Mouse (Mus musculus): ENCODE measurements at regions not wholly inside any gene's neighbourhood (a gene's known extent, or its start where the extent isn't known, plus 50 kb on each side); places are given as distances from the start of the nearest gene placed in this dataset.

- Histone ChIP-seq H3K9me3 (no peaks in the 10 kb centered on the region), H3K27ac (replicated peaks) (no peak overlapping the region), H3K4me3 (no peak overlapping the region), H3K4me2 (no peak overlapping the region), H3K9ac (no peak overlapping the region), H3K36me3 (no peaks in the 10 kb centered on the region), H3K4me1 (replicated peaks) (no peaks in the 10 kb centered on the region), H3K27me3 (no peaks in the 10 kb centered on the region)
- ATAC-seq (ENCODE audit: low FRiP score, low read depth) = no peak
Measured at GRCm38 (mm10) chr3:70311055-70311454, 303.6 kb downstream of the Otol1 start.

DNA sequence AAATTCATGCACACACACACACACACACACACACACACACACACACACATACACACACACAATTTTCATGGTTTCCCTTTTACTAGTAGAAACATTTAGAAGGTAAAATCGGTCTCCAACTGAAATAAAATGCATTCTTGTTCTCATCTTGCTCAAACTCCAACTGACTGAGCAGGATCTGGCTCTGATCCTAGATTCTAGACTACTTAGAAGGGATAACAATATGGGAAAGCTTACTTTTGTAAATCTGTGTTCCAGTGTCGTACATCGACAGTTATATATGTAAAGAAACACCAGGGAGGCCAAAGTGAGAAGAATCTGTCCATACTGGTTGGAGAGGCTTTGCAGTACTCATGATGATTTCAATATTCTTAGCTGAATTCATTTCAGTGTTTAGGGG, 304.6 kb downstream of the Otol1 start:
- no peak overlapping the region for H3K4me3 ChIP-seq
- no peaks in the 10 kb centered on the region for H3K9me3 ChIP-seq
- WGBS = 90% methylated on average over 3 of the region's 3 CpGs
- no peaks in the 10 kb centered on the region for H3K36me3 ChIP-seq
- H3K4me1 ChIP-seq (replicated peaks) = no peaks in the 10 kb centered on the region
- no peak for ATAC-seq (ENCODE audit: low FRiP score, low read depth)
- H3K9ac ChIP-seq = no peak overlapping the region
- no peak overlapping the region for H3K27ac ChIP-seq (replicated peaks)
- H3K27me3 ChIP-seq = no peaks in the 10 kb centered on the region
- no peak overlapping the region for H3K4me2 ChIP-seq

DNA sequence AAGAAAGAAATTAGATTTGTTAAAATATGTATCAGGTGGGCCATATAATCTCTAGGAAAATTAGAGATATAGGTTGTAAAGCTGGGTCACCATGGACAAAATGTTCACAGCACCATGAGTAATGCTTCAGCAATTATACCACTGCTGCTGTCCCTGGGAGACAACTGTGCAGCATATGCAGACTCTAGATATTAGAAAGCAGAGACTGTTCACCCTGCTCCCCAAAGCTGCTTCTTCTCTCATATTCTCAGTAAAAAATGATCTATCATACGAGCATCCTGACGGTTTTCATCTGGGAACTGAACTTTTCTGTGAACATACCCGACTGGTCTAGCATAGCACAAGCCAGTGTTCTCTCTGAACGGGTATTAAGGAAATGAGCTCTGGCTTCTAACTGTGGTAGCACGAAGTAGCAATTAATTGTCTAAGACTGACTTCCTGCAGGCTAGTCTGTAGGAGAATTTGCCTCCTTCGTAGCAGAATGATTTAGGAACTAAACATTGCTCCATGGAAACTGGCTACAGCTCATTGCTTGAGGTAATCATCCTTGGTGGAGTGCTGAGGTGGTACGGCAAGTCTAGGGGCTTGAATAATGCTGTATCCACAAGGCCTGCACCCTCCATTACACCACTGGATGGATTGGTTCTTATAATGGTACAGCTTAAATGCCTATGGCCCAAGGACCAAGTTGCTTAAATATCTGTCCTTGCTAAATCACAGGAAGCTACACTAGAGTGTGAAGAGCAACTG, 305.9 kb downstream of the Otol1 start:
- Histone ChIP-seq H3K9ac (no peak overlapping the region), H3K27ac (replicated peaks) (no peak overlapping the region), H3K4me1 (replicated peaks) (no peaks in the 10 kb centered on the region), H3K27me3 (no peaks in the 10 kb centered on the region), H3K4me3 (no peak overlapping the region), H3K36me3 (no peaks in the 10 kb centered on the region), H3K4me2 (no peak overlapping the region), H3K9me3 (no peaks in the 10 kb centered on the region)
- WGBS = 59% methylated on average over 7 of the region's 7 CpGs
- peak; percentile 71; the same call in 1 of the 2 replicates for ATAC-seq (ENCODE audit: low FRiP score, low read depth)

DNA sequence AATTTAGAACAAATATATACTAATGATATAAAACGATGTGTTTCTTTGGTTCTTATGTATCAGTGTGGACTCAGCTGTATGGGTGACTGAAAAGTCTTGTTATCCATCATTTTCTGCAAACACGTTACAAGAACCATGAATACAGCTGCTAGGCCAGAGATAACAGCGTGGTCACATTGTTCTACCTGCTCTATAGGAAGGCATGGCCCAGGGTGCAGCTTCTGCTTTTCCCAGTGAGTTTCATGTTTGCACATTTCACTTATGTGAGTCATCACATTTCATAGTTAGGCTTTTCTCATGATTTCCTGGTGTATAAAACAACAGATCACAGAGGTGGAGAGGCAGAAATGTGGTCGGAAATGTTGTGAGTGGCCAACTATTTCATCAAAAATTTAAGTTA, 306.8 kb downstream of the Otol1 start:
- WGBS = 89% methylated on average over 4 of the region's 4 CpGs
- H3K4me3 ChIP-seq = no peak overlapping the region
- no peak for ATAC-seq (ENCODE audit: low FRiP score, low read depth)
- no peaks in the 10 kb centered on the region for H3K27me3 ChIP-seq
- no peak overlapping the region for H3K27ac ChIP-seq (replicated peaks)
- H3K36me3 ChIP-seq = no peaks in the 10 kb centered on the region
- H3K9me3 ChIP-seq = no peaks in the 10 kb centered on the region
- H3K4me2 ChIP-seq = no peak overlapping the region
- H3K9ac ChIP-seq = no peak overlapping the region
- no peaks in the 10 kb centered on the region for H3K4me1 ChIP-seq (replicated peaks)

DNA sequence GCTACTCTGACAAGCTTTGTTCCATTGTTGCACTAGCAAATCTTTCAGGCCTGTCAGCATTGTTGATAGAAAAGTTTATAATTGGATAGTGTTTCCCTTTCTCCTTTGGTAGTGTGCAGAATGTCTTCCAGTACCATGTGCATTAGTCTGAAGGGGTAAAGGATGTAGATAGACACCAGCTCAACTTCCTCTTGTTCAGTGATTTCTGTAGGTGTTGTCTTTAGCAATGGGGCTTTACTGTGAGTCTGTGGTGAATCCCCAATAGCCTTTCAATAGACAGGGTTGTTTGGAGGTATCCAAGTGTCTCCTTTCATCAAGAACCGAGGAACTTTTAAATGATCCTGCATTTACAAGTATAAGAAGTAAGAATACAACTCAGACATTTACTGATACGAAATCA, 311.0 kb downstream of the Otol1 start:
- Histone ChIP-seq H3K9me3 (no peaks in the 10 kb centered on the region), H3K27ac (replicated peaks) (no peak overlapping the region), H3K4me1 (replicated peaks) (no peaks in the 10 kb centered on the region), H3K36me3 (no peaks in the 10 kb centered on the region), H3K4me2 (no peak overlapping the region), H3K4me3 (no peak overlapping the region), H3K9ac (no peak overlapping the region), H3K27me3 (no peaks in the 10 kb centered on the region)
- WGBS = 92% methylated on average over 2 of the region's 2 CpGs
- ATAC-seq (ENCODE audit: low FRiP score, low read depth) = no peak

DNA sequence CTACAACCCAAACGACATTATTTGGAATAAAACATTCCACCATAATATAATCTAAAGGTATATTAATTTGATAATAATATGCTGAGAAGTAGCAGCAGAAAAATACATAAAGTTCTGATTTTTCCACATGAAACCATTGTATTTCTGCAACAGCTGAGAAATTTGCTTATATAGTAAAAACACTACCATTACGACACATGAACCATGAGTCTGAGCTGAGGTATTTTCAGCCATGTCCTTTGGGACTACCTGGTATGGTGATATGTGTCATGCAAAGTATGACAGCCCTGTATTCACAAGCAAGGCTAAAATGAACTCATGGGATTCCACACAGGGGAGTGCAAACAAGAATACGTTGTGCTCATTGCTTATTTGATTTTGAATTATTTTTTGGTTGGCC, 311.7 kb downstream of the Otol1 start:
- H3K4me1 ChIP-seq (replicated peaks) = no peaks in the 10 kb centered on the region
- no peaks in the 10 kb centered on the region for H3K27me3 ChIP-seq
- no peak overlapping the region for H3K4me3 ChIP-seq
- no peak overlapping the region for H3K4me2 ChIP-seq
- no peaks in the 10 kb centered on the region for H3K9me3 ChIP-seq
- H3K27ac ChIP-seq (replicated peaks) = no peak overlapping the region
- no peaks in the 10 kb centered on the region for H3K36me3 ChIP-seq
- 79% methylated on average over 3 of the region's 3 CpGs for WGBS
- no peak overlapping the region for H3K9ac ChIP-seq
- no peak for ATAC-seq (ENCODE audit: low FRiP score, low read depth)

GRCm38 (mm10) chr3:70321161-70321657, 313.8 kb downstream of the Otol1 start:
- no peaks in the 10 kb centered on the region for H3K36me3 ChIP-seq
- H3K4me2 ChIP-seq = no peak overlapping the region
- H3K4me1 ChIP-seq (replicated peaks) = no peaks in the 10 kb centered on the region
- H3K27ac ChIP-seq (replicated peaks) = no peak overlapping the region
- H3K4me3 ChIP-seq = no peak overlapping the region
- no peaks in the 10 kb centered on the region for H3K9me3 ChIP-seq
- no peak for ATAC-seq (ENCODE audit: low FRiP score, low read depth)
- no peaks in the 10 kb centered on the region for H3K27me3 ChIP-seq
- no peak overlapping the region for H3K9ac ChIP-seq

GRCm38 (mm10) chr3:70324692-70325091, 317.3 kb downstream of the Otol1 start:
- no peaks in the 10 kb centered on the region for H3K27me3 ChIP-seq
- no peaks in the 10 kb centered on the region for H3K4me1 ChIP-seq (replicated peaks)
- H3K4me2 ChIP-seq = no peak overlapping the region
- H3K36me3 ChIP-seq = no peaks in the 10 kb centered on the region
- no peak for ATAC-seq (ENCODE audit: low FRiP score, low read depth)
- no peak overlapping the region for H3K9ac ChIP-seq
- WGBS = 92% methylated on average over 2 of the region's 2 CpGs
- no peak overlapping the region for H3K4me3 ChIP-seq
- no peaks in the 10 kb centered on the region for H3K9me3 ChIP-seq
- no peak overlapping the region for H3K27ac ChIP-seq (replicated peaks)

Measured in hindbrain, embryonic 15.5 days (tissue).